Mouse (Mus musculus) thymus, adult 2 months (tissue): ENCODE data around the gene Rprd1b. TPM values are rescaled to one million over a fixed set of nuclear protein-coding genes. Genes with fewer than 3 reads are reported as not detected.

Source experiments
- DNase-seq: peaks from one replicate; pipeline ENCODE4 v3.0.0; 2021
- H3K27ac ChIP-seq: fragments of 200-500 bp; 2 replicates; pipeline ENCODE4 v1.5.1; 2012; ENCODE audit warnings: low read length, control low read depth; ENCODE audit not compliant: control insufficient read depth, insufficient read depth
- H3K27me3 ChIP-seq: fragments of 200-500 bp; 2 replicates; pipeline ENCODE4 v1.6.1; 2012; ENCODE audit warnings: mild to moderate bottlenecking, low read length, moderate library complexity, mixed read lengths; ENCODE audit not compliant: control insufficient read depth, insufficient read depth
- H3K36me3 ChIP-seq: fragments of 200-500 bp; 2 replicates; pipeline ENCODE4 v1.6.1; 2012; ENCODE audit warnings: mild to moderate bottlenecking, low read length, moderate library complexity; ENCODE audit not compliant: control insufficient read depth, insufficient read depth
- H3K4me1 ChIP-seq: fragments of 200-500 bp; replicated peaks from 2 replicates; pipeline ENCODE4 v1.6.1; 2012; ENCODE audit warnings: low read length; ENCODE audit not compliant: control insufficient read depth, insufficient read depth
- H3K4me3 ChIP-seq: fragments of 200-500 bp; 2 replicates; pipeline ENCODE4 v1.5.1; 2012; ENCODE audit warnings: mild to moderate bottlenecking, low read length, control low read depth, moderate library complexity; ENCODE audit not compliant: control insufficient read depth, insufficient read depth
- CTCF ChIP-seq: fragments of 200-500 bp; IDR thresholded peaks from 2 replicates; pipeline ENCODE4 v1.5.1; 2012; ENCODE audit warnings: mild to moderate bottlenecking, control low read depth, low read length, moderate library complexity, borderline replicate concordance; ENCODE audit not compliant: control insufficient read depth, poor library complexity, insufficient read depth; ENCODE audit errors: extremely low read depth
- POLR2A ChIP-seq: fragments of 200-500 bp; IDR thresholded peaks from 2 replicates; pipeline ENCODE4 v1.6.1; 2012; ENCODE audit warnings: mild to moderate bottlenecking, low read length, control low read depth, moderate library complexity; ENCODE audit not compliant: control insufficient read depth, poor library complexity, insufficient read depth; ENCODE audit errors: extremely low read depth
- WGBS: fragments of 180-500 bp; shearing (Covaris S2); methylation state at CpG from one replicate; pipeline ENCODE4 v1.1.7; 2018; 5-methylcytosine and 5-hydroxymethylcytosine counted together
- polyA plus RNA-seq: library from polyadenylated mRNA; depleted of rRNA; stranded (reverse); fragments of >200 nt; gene quantifications from 2 replicates; pipeline ENCODE4 v1.2.3, GENCODE M21; 2012

The Rprd1b gene
- polyA plus RNA-seq, 1 experiment: 35.3 TPM

GRCm38 (mm10) chr2:158168741-158169211, 140.5 kb downstream of the Rprd1b start:
- 88% methylated on average over 8 of the region's 8 CpGs for WGBS
- TF ChIP-seq CTCF (no peak), POLR2A (no peak)
- Histone ChIP-seq H3K36me3 (no peaks in the 10 kb centered on the region), H3K27me3 (no peaks in the 10 kb centered on the region), H3K4me1 (peaks cover 17% of the 10 kb centered on the region), H3K4me3 (no peak overlapping the region), H3K27ac (no peak overlapping the region)
- DNase-seq: no peak

GRCm38 (mm10) chr2:158169351-158169750, 141.1 kb downstream of the Rprd1b start:
- no peaks in the 10 kb centered on the region for H3K27me3 ChIP-seq
- TF ChIP-seq POLR2A (no peak), CTCF (no peak)
- peak overlapping the region; percentile 15; the same call in 1 of the 2 replicates for H3K27ac ChIP-seq
- no peaks in the 10 kb centered on the region for H3K36me3 ChIP-seq
- WGBS: 93% methylated on average over 6 of the region's 6 CpGs
- peaks cover 17% of the 10 kb centered on the region for H3K4me1 ChIP-seq
- H3K4me3 ChIP-seq: no peak overlapping the region
- no peak for DNase-seq

GRCm38 (mm10) chr2:158169771-158170170, 141.5 kb downstream of the Rprd1b start:
- no peaks in the 10 kb centered on the region for H3K36me3 ChIP-seq
- DNase-seq: no peak
- TF ChIP-seq CTCF: no peak
- no peak overlapping the region for H3K27ac ChIP-seq
- H3K4me1 ChIP-seq: peaks cover 20% of the 10 kb centered on the region
- 97% methylated on average over 7 of the region's 7 CpGs for WGBS
- H3K4me3 ChIP-seq: no peak overlapping the region
- no peaks in the 10 kb centered on the region for H3K27me3 ChIP-seq

- DNase-seq: no peak
- no peak overlapping the region for H3K27ac ChIP-seq
- 89% methylated on average over 2 of the region's 2 CpGs for WGBS
- H3K27me3 ChIP-seq: no peaks in the 10 kb centered on the region
- no peak overlapping the region for H3K4me3 ChIP-seq
- H3K36me3 ChIP-seq: no peaks in the 10 kb centered on the region
- H3K4me1 ChIP-seq: peaks cover 26% of the 10 kb centered on the region
- TF ChIP-seq POLR2A (no peak), CTCF (no peak)
Measured at GRCm38 (mm10) chr2:158170394-158170793, 142.1 kb downstream of the Rprd1b start.

- H3K36me3 ChIP-seq: no peaks in the 10 kb centered on the region
- no peak for DNase-seq
- peaks cover 16% of the 10 kb centered on the region for H3K4me1 ChIP-seq
- H3K27ac ChIP-seq: no peak overlapping the region
- H3K27me3 ChIP-seq: no peaks in the 10 kb centered on the region
- no peak overlapping the region for H3K4me3 ChIP-seq
- WGBS: 26% methylated on average over 5 of the region's 5 CpGs
- TF ChIP-seq POLR2A (no peak), CTCF (no peak)
Measured at GRCm38 (mm10) chr2:158174438-158174837, 146.1 kb downstream of the Rprd1b start.

- no peak overlapping the region for H3K4me3 ChIP-seq
- H3K27ac ChIP-seq: no peak overlapping the region
- TF ChIP-seq CTCF (no peak), POLR2A (no peak)
- H3K27me3 ChIP-seq: no peaks in the 10 kb centered on the region
- peaks cover 17% of the 10 kb centered on the region for H3K4me1 ChIP-seq
- H3K36me3 ChIP-seq: no peaks in the 10 kb centered on the region
- 39% methylated on average over 15 of the region's 15 CpGs for WGBS
- DNase-seq: no peak
Measured at GRCm38 (mm10) chr2:158174958-158175357, 146.7 kb downstream of the Rprd1b start.

- WGBS: 7% methylated on average over 3 of the region's 3 CpGs
- no peak for DNase-seq
- H3K4me3 ChIP-seq: no peak overlapping the region
- H3K27ac ChIP-seq: no peak overlapping the region
- H3K36me3 ChIP-seq: no peaks in the 10 kb centered on the region
- TF ChIP-seq POLR2A: no peak
- no peak for TF ChIP-seq CTCF
- peaks cover 17% of the 10 kb centered on the region for H3K4me1 ChIP-seq
- H3K27me3 ChIP-seq: no peaks in the 10 kb centered on the region
Measured at GRCm38 (mm10) chr2:158175433-158175832, 147.1 kb downstream of the Rprd1b start.
